Mouse (Mus musculus) G1E (cell line): ENCODE measurements around the gene Fbxl21. TPM values are rescaled to one million over a fixed set of nuclear protein-coding genes. Genes with fewer than 3 reads are reported as not detected.

Source experiments
- ATAC-seq: 2 replicates; pipeline ENCODE4 v1.8.0; 2016; ENCODE audit warnings: mild to moderate bottlenecking; ENCODE audit not compliant: insufficient number of reproducible peaks, poor library complexity, low FRiP score, severe bottlenecking; ENCODE audit errors: extremely low read depth
- DNase-seq: peaks from one replicate; pipeline ENCODE4 v3.0.0; 2012; ENCODE audit warnings: low spot score
- H3K27me3 ChIP-seq: 2 replicates; pipeline ENCODE4 v1.6.1; 2012; ENCODE audit warnings: mild to moderate bottlenecking, low read length, inconsistent platforms; ENCODE audit not compliant: insufficient read depth
- H3K36me3 ChIP-seq: replicated peaks from 2 replicates; pipeline ENCODE3; 2012; ENCODE audit warnings: mild to moderate bottlenecking, inconsistent platforms
- H3K4me1 ChIP-seq: 2 replicates; pipeline ENCODE4 v1.6.1; 2012; ENCODE audit warnings: low read depth, low read length, inconsistent platforms, mixed read lengths; ENCODE audit not compliant: insufficient read depth
- H3K4me3 ChIP-seq: 2 replicates; pipeline ENCODE4 v1.5.1; 2012; ENCODE audit warnings: low read depth, mild to moderate bottlenecking, inconsistent platforms, low read length, moderate library complexity, mixed read lengths
- H3K9me3 ChIP-seq: replicated peaks from 2 replicates; pipeline ENCODE4 v1.6.1; 2012; ENCODE audit warnings: inconsistent platforms
- CTCF ChIP-seq: IDR thresholded peaks from 2 replicates; pipeline ENCODE4 v1.5.1; 2012; ENCODE audit warnings: low read depth, low read length, inconsistent platforms, mixed read lengths
- GATA1 ChIP-seq: IDR thresholded peaks from 2 replicates; pipeline ENCODE4 v1.6.1; 2012; ENCODE audit warnings: borderline replicate concordance, low read length, inconsistent platforms, mixed read lengths
- GATA2 ChIP-seq: IDR thresholded peaks from 2 replicates; pipeline ENCODE4 v1.6.1; 2012; ENCODE audit warnings: low read depth, low read length, inconsistent platforms, borderline replicate concordance
- POLR2AphosphoS5 ChIP-seq: IDR thresholded peaks from 2 replicates; pipeline ENCODE4 v1.6.1; 2012; ENCODE audit warnings: low read depth, low read length, inconsistent platforms; ENCODE audit not compliant: insufficient replicate concordance
- TAL1 ChIP-seq: conservative IDR thresholded peaks from 2 replicates; pipeline ENCODE4 v1.6.1; 2012; ENCODE audit warnings: low read depth, low read length, inconsistent platforms, mixed read lengths
- polyA plus RNA-seq: library from polyadenylated mRNA; stranded (reverse); fragments of >175 nt; gene quantifications from 2 replicates; pipeline ENCODE4 v1.2.3, GENCODE M21; 2012
- total RNA-seq, 2 experiments: library from RNA; stranded (forward) in 1 of 2; stranded (reverse) in 1 of 2; fragments of 200-1000 nt in 1 of 2; fragments of >200 nt in 1 of 2; fragmentation: Nextera tagmentation in 1 of 2; gene quantifications; 2 replicates each; pipeline ENCODE4 v1.2.3; 2014 to 2017

Gene Fbxl21
- total and polyA plus RNA-seq, 3 experiments, result 0.27 TPM; not detected in 2

- TF ChIP-seq CTCF (no peak), TAL1 (no peak), GATA1 (no peak), POLR2AphosphoS5 (no peak), GATA2 (no peak)
- ATAC-seq (no peak), DNase-seq (no peak)
- H3K4me1 ChIP-seq, result no peaks in the 10 kb centered on the region
- no peaks in the 10 kb centered on the region for H3K36me3 ChIP-seq
- peaks cover 46% of the 10 kb centered on the region for H3K9me3 ChIP-seq
- H3K4me3 ChIP-seq, result no peak overlapping the region
- H3K27me3 ChIP-seq, result no peaks in the 10 kb centered on the region
Measured at GRCm38 (mm10) chr13:56529031-56529430, 6.8 kb downstream of the Fbxl21 start.

GRCm38 (mm10) chr13:56529685-56530084, 7.4 kb downstream of the Fbxl21 start:
- ATAC-seq (no peak), DNase-seq (no peak)
- Histone ChIP-seq H3K4me1 (no peaks in the 10 kb centered on the region), H3K36me3 (no peaks in the 10 kb centered on the region), H3K27me3 (no peaks in the 10 kb centered on the region), H3K4me3 (no peak overlapping the region), H3K9me3 (peaks cover 46% of the 10 kb centered on the region)
- TF ChIP-seq CTCF (no peak), GATA1 (no peak), GATA2 (no peak), POLR2AphosphoS5 (no peak), TAL1 (no peak)

DNA sequence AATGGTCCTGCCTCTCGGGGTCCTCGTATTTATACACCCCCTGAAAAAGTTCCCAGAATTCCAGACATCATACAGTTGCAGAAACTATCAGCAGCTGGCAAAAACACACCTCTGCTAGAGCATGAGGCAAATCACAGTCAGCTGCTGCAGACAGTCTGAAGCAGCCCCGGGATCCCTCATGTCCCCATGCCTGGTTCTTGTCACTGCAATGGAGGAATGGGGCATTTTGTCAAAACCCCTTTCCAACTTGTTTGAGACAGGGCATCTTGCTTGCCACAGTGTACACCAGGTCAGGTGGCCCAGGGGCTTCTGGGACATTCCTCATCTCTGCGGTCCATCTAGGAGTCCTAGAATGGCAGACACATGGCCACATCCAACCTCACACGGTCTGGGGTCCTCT, 12.7 kb downstream of the Fbxl21 start:
- H3K4me1 ChIP-seq, result no peaks in the 10 kb centered on the region
- TF ChIP-seq TAL1, result no peak
- no peak for TF ChIP-seq POLR2AphosphoS5
- TF ChIP-seq CTCF, result no peak
- TF ChIP-seq GATA2, result no peak
- TF ChIP-seq GATA1, result no peak
- H3K27me3 ChIP-seq, result no peaks in the 10 kb centered on the region
- ATAC-seq, result no peak
- peaks cover 48% of the 10 kb centered on the region for H3K9me3 ChIP-seq
- H3K36me3 ChIP-seq, result no peaks in the 10 kb centered on the region
- DNase-seq, result no peak
- no peak overlapping the region for H3K4me3 ChIP-seq

DNA sequence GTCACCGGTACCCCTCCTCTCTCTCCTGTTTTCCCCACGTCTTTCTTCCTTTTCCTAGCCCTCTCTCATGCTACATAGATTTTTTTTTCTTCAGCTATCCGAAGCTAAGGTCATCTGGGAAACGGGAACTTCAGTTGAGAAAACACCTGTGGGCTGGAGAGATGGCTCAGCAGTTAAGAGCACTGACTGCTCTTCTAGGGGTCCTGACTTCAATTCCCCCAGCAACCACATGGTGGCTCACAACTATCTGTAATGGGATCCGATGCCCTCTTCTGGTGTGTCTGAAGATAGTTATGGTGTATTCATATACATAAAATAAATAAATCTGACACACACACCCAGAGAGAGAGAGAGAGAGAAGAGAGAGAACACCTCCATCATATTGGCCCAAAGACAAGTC, 13.3 kb downstream of the Fbxl21 start:
- no peak overlapping the region for H3K4me3 ChIP-seq
- H3K27me3 ChIP-seq, result no peaks in the 10 kb centered on the region
- peaks cover 53% of the 10 kb centered on the region for H3K9me3 ChIP-seq
- no peak for DNase-seq
- TF ChIP-seq TAL1, result no peak
- H3K4me1 ChIP-seq, result no peaks in the 10 kb centered on the region
- ATAC-seq, result no peak
- H3K36me3 ChIP-seq, result no peaks in the 10 kb centered on the region

DNA sequence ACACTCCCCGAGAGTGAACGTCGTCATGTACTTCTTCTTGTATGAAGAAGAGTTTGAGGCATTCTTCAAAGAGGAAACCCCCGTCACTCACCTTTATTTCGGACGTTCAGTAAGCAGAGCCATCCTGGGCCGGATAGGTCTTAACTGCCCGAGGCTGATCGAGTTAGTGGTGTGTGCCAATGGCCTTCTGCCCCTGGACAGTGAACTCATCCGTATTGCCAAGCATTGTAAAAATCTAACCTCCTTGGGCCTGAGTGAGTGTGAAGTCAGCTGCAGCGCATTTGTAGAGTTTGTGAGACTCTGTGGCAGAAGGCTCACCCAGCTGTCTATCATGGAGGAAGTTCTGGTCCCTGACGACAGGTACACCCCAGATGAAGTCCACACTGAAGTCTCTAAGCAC, 14.8 kb downstream of the Fbxl21 start:
- no peak for ATAC-seq

DNA sequence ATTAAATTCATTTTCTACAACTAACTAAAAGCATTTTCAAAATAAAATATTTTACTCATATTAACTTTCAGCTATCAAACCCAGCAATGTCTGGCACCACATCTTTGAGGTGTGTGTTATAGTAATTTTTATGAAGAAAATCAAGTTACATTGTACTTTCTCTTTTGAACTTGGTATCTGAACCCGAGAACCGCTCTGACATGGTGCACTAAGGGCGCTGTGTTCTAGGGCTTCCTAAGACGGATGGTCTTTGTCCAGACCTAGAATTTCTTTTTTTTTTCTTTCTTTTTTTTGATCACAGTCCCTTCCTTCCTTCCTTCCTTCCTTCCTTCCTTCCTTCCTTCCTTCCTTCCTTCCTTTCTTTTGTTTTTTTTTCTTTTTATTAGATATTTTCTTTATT, 17.6 kb downstream of the Fbxl21 start:
- no peak for ATAC-seq
- TF ChIP-seq CTCF (no peak), TAL1 (no peak), GATA2 (no peak), POLR2AphosphoS5 (no peak), GATA1 (no peak)
- Histone ChIP-seq H3K36me3 (no peaks in the 10 kb centered on the region), H3K27me3 (no peaks in the 10 kb centered on the region), H3K4me3 (no peak overlapping the region), H3K9me3 (peaks cover 70% of the 10 kb centered on the region), H3K4me1 (no peaks in the 10 kb centered on the region)
- DNase-seq, result no peak

More for the DNA sequence above, 14.8 kb downstream of the Fbxl21 start:
- H3K27me3 ChIP-seq, result no peaks in the 10 kb centered on the region
- no peaks in the 10 kb centered on the region for H3K36me3 ChIP-seq
- peaks cover 57% of the 10 kb centered on the region for H3K9me3 ChIP-seq
- DNase-seq, result no peak
- no peaks in the 10 kb centered on the region for H3K4me1 ChIP-seq
- H3K4me3 ChIP-seq, result no peak overlapping the region
- TF ChIP-seq CTCF (no peak), GATA1 (no peak), POLR2AphosphoS5 (no peak)

- DNase-seq (no peak), ATAC-seq (no peak)
- Histone ChIP-seq H3K4me1 (no peaks in the 10 kb centered on the region), H3K27me3 (no peaks in the 10 kb centered on the region), H3K4me3 (no peak overlapping the region), H3K9me3 (peaks cover 69% of the 10 kb centered on the region), H3K36me3 (no peaks in the 10 kb centered on the region)
- TF ChIP-seq CTCF (no peak), GATA2 (no peak), TAL1 (no peak), GATA1 (no peak), POLR2AphosphoS5 (no peak)
Measured at GRCm38 (mm10) chr13:56543805-56544204, 21.5 kb downstream of the Fbxl21 start.
